Mouse (Mus musculus) cerebellum, adult 2 months (tissue): ENCODE measurements around the gene Chrna9.

ENCODE experiments used
- CTCF ChIP-seq: fragments of 200-500 bp; IDR thresholded peaks from 2 replicates; pipeline ENCODE4 v1.5.1; 2011; ENCODE audit warnings: low read depth, mild to moderate bottlenecking, control low read depth, low read length, moderate library complexity, borderline replicate concordance; ENCODE audit not compliant: insufficient read depth
- POLR2A ChIP-seq: fragments of 200-500 bp; IDR thresholded peaks from 2 replicates; pipeline ENCODE4 v1.6.1; 2011; ENCODE audit warnings: low read length, control low read depth, borderline replicate concordance; ENCODE audit not compliant: insufficient read depth

DNA sequence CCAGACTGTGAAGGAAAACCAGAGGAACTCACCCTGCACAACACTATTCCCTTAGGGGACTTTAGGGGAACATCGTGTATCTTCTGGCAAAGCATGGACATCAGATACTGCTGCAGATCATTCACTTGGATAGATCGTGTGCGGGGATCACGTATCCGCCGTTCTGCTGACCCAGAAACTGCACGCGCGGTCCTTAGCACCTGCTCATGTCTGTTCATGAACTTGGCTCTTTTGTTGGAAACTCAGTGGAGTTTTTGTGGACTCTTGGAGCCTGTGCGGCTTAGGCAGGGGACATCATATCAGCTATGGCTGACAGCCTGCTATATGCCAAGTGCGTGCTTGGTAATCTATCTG is 25.9 kb downstream of the Chrna9 start:
- TF ChIP-seq POLR2A (no peak), CTCF (no peak)
